Mouse (Mus musculus) lung, postnatal 10 days (tissue): ENCODE measurements around the gene Rnf208.
"Not testable (repeated sequence)": the region's sequence is repeated elsewhere in the genome, so short reads cannot be mapped to it uniquely, and the experiment has no call there.

Experiments used
- DNase-seq: peaks from one replicate; pipeline ENCODE4 v3.0.0; 2021

The Rnf208 gene

GRCm38 (mm10) chr2:25246183-25247072, 4.4 kb downstream of the Rnf208 start, which contains the start of gene AL732309.1:
TSS of gene AL732309.1 (minus strand) at chr2:25246863.
- DNase-seq, result no peak

GRCm38 (mm10) chr2:25252331-25252730, 10.3 kb downstream of the Rnf208 start:
- DNase-seq, result no peak

- DNase-seq, result peak; percentile 91
Observed at GRCm38 (mm10) chr2:25255284-25255779, 13.3 kb downstream of the Rnf208 start, which contains the start of gene Tmem203. TSS of gene Tmem203 (plus strand) at chr2:25255439.

- DNase-seq, result peak; percentile 79
Observed at GRCm38 (mm10) chr2:25256443-25257109, 14.5 kb downstream of the Rnf208 start.

- DNase-seq, result not testable (repeated sequence)
Observed at GRCm38 (mm10) chr2:25257250-25257649, 15.2 kb downstream of the Rnf208 start.

GRCm38 (mm10) chr2:25258887-25259286, 16.8 kb downstream of the Rnf208 start:
- DNase-seq, result no peak

- no peak for DNase-seq
Observed at GRCm38 (mm10) chr2:25261870-25262269, 19.8 kb downstream of the Rnf208 start.

- peak; percentile 96 for DNase-seq
Observed at GRCm38 (mm10) chr2:25262291-25262767, 20.3 kb downstream of the Rnf208 start, which contains the start of gene Tprn. TSS of gene Tprn (plus strand) at chr2:25262618.

GRCm38 (mm10) chr2:25262795-25263622, 21.0 kb downstream of the Rnf208 start:
- DNase-seq, result peak; percentile 45

- no peak for DNase-seq
Observed at GRCm38 (mm10) chr2:25263623-25264285, 21.7 kb downstream of the Rnf208 start.

GRCm38 (mm10) chr2:25264286-25264660, 22.2 kb downstream of the Rnf208 start:
- no peak for DNase-seq

- DNase-seq, result no peak
Observed at GRCm38 (mm10) chr2:25264851-25265250, 22.8 kb downstream of the Rnf208 start.

GRCm38 (mm10) chr2:25265897-25266656, 24.0 kb downstream of the Rnf208 start:
- DNase-seq, result no peak

GRCm38 (mm10) chr2:25266720-25267119, 24.7 kb downstream of the Rnf208 start:
- peak; percentile 53 for DNase-seq

- no peak for DNase-seq
Observed at GRCm38 (mm10) chr2:25267241-25267640, 25.2 kb downstream of the Rnf208 start.

GRCm38 (mm10) chr2:25267746-25268309, 25.8 kb downstream of the Rnf208 start:
- DNase-seq, result no peak

GRCm38 (mm10) chr2:25271827-25272511, 29.9 kb downstream of the Rnf208 start, which contains the start of the genes Ssna1 and Anapc2:
TSS of gene Ssna1 (minus strand) at chr2:25272438.
TSS of gene Anapc2 (plus strand) at chr2:25272478.
- peak; percentile 99 for DNase-seq

- no peak for DNase-seq
Observed at GRCm38 (mm10) chr2:25272515-25272914, 30.5 kb downstream of the Rnf208 start.

GRCm38 (mm10) chr2:25273010-25273409, 31.0 kb downstream of the Rnf208 start:
- no peak for DNase-seq
